Mouse (Mus musculus) induced T-regulatory cell, adult 2 months (primary cell): ENCODE data around the gene Gm20547.
A peak's percentile ranks its signal among the peaks of the same experiment; 100 is the strongest.
"Not testable (repeated sequence)": the region's sequence is repeated elsewhere in the genome, so short reads cannot be mapped to it uniquely, and the experiment has no call there.

ENCODE experiments used
- DNase-seq: peaks from one replicate; pipeline ENCODE4 v3.0.0-alpha.2; 2012; ENCODE audit warnings: low read depth

Gm20547 gene

GRCm38 (mm10) chr17:34881683-34882310 is at the start of gene Gm20547:
Gene Gm20547, minus strand, starts transcription at chr17:34882042.
- DNase-seq = no peak

GRCm38 (mm10) chr17:34931061-34931734 is 49.4 kb upstream of the Gm20547 start, which contains the start of gene Neu1:
Gene Neu1, plus strand, starts transcription at chr17:34931253.
- DNase-seq = peak; percentile 99

GRCm38 (mm10) chr17:34928841-34929240 is 47.0 kb upstream of the Gm20547 start:
- no peak for DNase-seq

GRCm38 (mm10) chr17:34927306-34928019 is 45.6 kb upstream of the Gm20547 start:
- DNase-seq = no peak

GRCm38 (mm10) chr17:34924258-34924657 is 42.4 kb upstream of the Gm20547 start:
- no peak for DNase-seq

- peak; percentile 33 for DNase-seq
Measured at GRCm38 (mm10) chr17:34922939-34923338, 41.1 kb upstream of the Gm20547 start.

GRCm38 (mm10) chr17:34917188-34917587 is 35.3 kb upstream of the Gm20547 start:
- no peak for DNase-seq

- no peak for DNase-seq
Measured at GRCm38 (mm10) chr17:34916316-34916715, 34.5 kb upstream of the Gm20547 start.

GRCm38 (mm10) chr17:34915410-34915831 is 33.6 kb upstream of the Gm20547 start:
- DNase-seq = no peak

GRCm38 (mm10) chr17:34913930-34914665 is 32.3 kb upstream of the Gm20547 start, which contains the start of gene Slc44a4:
Gene Slc44a4, plus strand, starts transcription at chr17:34914466.
- no peak for DNase-seq

GRCm38 (mm10) chr17:34911945-34912351 is 30.1 kb upstream of the Gm20547 start:
- peak; percentile 94 for DNase-seq

- DNase-seq = no peak
Measured at GRCm38 (mm10) chr17:34910982-34911381, 29.1 kb upstream of the Gm20547 start.

- DNase-seq = no peak
Measured at GRCm38 (mm10) chr17:34902895-34903294, 21.1 kb upstream of the Gm20547 start.

- DNase-seq = not testable (repeated sequence)
Measured at GRCm38 (mm10) chr17:34901948-34902347, 20.1 kb upstream of the Gm20547 start.

GRCm38 (mm10) chr17:34900826-34901225 is 19.0 kb upstream of the Gm20547 start:
- DNase-seq = not testable (repeated sequence)

- peak; percentile 81 for DNase-seq
Measured at GRCm38 (mm10) chr17:34899890-34900243, 18.0 kb upstream of the Gm20547 start.

- peak; percentile 60 for DNase-seq
Measured at GRCm38 (mm10) chr17:34899053-34899889, 17.4 kb upstream of the Gm20547 start.

GRCm38 (mm10) chr17:34898706-34899052 is 16.8 kb upstream of the Gm20547 start:
- peak; percentile 48 for DNase-seq

- peak; percentile 83 for DNase-seq
Measured at GRCm38 (mm10) chr17:34898160-34898586, 16.3 kb upstream of the Gm20547 start, which contains the start of the genes C2 and Ehmt2. Gene C2, minus strand, starts transcription at chr17:34898265. Gene Ehmt2, plus strand, starts transcription at chr17:34898469.

GRCm38 (mm10) chr17:34897373-34898159 is 15.7 kb upstream of the Gm20547 start:
- no peak for DNase-seq
